Mouse (Mus musculus): ENCODE measurements around the gene Tmem211.

- TF ChIP-seq CTCF (IDR thresholded peaks at IDR 0.05; ENCODE audit: low read depth) (no peak), EP300 (IDR thresholded peaks at IDR 0.05; ENCODE audit: low read depth) (no peak)
Measured at GRCm38 (mm10) chr5:113199126-113199771, 27.5 kb upstream of the Tmem211 start.
